Mouse (Mus musculus): ENCODE measurements around the gene Fgfr2.
A peak's percentile ranks its signal among the peaks of the same experiment; 100 is the strongest.

Fgfr2 gene

GRCm38 (mm10) chr7:130937266-130937841 is 2185.8 kb downstream of the Fgfr2 start:
- no peak for DNase-seq

GRCm38 (mm10) chr7:130936472-130936951 is 2186.6 kb downstream of the Fgfr2 start:
- DNase-seq: no peak

DNA sequence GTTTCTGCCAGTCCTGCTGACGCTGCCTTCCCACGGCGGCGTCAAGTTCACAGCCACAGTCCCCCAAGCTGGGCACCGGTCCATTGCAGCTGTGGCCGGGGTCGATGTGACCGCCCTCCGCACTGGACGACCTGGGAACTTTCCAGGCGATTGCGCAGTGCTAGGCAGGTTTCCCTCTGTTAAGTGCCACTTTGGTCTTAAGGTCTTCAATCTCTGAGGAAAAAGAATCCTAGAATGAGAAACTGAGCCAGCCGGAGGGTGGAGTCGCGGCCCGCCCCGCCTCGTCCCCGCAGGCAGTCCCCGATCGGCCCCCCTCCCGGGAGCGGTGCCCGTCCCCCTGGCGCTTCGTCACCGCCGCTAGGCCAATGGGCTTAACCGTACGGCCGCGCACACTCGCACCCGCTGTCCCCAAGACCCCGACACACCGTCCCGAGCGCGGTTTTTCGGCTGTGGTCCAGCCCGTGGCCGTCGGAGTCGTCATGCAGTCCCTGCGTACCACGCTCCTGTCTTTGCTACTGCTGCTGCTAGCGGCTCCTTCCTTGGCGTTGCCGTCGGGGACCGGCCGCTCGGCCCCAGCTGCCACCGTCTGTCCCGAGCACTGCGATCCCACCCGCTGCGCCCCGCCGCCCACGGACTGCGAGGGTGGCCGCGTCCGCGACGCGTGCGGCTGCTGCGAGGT is 2187.2 kb downstream of the Fgfr2 start, which contains the start of gene Htra1:
Gene Htra1 (plus strand): TSS at position 319 of the 679 bp plus-strand sequence.
- DNase-seq: peak; percentile 27

- no peak for DNase-seq
These were observed 2187.7 kb downstream of the Fgfr2 start for GRCm38 (mm10) chr7:130935421-130935792.

DNA sequence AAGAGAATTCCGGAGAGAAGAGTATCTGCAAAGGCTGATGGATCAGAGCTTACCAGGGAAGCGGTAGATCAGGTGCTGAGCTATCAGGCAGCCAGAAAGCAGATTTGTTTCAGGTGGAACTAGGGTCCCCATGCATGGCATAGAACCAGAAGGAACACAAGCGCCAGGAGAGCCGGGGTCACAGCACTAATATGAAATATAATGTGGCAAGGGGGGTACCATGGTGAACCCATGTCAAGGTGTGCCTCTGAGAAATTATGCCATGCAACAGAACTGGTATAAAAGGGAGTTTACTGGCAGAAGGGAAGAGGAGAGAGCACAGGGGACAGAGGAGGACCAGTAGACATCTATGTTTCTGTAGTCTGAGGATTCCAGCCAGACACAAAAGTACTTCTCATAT is 2188.5 kb downstream of the Fgfr2 start:
- no peak for DNase-seq

GRCm38 (mm10) chr7:130932921-130933320 is 2190.2 kb downstream of the Fgfr2 start:
- DNase-seq: no peak

- no peak for DNase-seq
These were observed 2192.7 kb downstream of the Fgfr2 start for GRCm38 (mm10) chr7:130930401-130930800.

DNA sequence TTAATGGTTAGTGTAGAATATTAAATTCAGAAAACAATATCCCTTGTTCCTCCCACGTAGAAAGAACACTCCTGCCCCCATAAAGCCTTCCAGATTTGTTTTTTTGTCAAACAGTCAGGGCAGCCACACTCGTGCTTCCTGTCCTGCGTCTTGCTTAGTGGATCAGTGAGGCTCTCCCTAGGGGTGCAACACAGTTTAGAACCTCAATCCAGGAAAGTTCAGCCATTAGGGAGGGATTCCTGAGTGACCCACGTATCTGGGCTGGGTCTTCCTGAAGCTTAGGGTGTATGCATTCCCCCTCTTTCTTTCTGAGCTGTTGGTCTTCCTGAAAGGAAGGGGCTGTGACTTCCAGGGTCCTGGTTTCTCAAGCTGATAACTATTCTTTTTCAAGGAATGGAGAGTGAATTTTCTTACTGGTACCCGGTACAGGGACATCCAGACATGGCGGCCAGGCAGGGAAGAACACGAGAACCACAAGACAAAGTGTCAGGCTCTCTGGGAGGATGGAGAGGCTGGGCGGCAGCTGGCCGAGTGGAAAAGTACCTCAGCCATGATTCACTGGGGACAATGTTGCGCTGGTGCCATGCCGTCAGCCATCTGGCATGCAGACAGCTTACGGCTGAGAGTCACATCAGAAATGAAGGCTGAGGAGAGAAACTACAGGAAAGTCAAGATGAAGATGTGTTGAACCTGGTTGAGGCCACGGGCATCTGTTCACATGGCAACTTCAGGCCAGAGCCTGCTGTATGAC is 2200.0 kb downstream of the Fgfr2 start:
- DNase-seq: no peak

DNA sequence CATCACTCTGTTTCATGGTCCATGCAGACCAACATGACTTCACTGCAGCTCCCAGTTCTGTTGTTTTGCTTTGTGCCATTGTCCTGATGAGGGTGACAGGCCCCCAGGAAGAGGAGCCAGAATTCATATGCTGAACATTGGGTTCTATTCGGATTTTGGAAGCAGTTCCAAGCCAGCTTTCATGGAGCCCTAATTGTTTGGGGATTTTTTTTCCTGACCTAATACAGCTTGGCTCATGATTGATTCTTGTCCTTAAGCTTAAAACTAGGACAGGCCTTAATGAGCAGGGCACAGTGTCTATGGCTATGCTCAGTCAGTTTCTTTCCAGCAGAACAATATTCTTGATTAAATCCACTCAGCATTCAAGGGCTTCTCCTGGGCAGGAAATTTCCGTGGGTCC is 2204.9 kb downstream of the Fgfr2 start:
- DNase-seq: no peak

DNA sequence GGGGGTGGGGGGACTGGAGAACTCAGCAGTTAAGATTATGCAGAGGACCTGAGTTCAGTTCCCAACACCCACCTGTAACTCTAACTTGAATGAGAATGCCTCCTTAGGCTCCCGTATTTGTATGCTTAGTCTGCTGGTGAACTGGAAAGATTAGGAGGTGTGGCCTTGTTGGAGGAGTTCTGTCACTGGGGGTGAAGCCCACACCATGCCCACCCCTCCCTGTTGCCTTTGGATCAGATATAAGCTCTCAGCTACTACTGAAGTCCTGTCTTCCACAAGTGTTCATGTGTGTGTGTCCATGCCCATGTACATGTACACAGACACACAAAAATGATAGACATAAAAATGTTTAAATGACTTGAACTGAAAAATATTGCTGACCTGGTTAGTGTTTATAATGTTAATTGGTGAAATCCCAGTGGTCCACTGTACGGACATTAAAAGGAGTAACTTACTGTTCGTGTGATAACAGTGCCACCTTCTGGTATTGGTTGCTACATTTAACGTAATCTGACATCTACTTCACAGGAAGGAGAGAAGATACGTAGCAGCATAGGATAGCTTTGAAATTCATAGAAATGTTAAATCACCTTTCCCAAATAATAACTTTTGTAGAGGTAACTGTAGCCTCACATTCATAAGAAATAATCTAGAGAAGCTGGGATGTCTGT is 2208.3 kb downstream of the Fgfr2 start:
- no peak for DNase-seq

GRCm38 (mm10) chr7:130910841-130911240 is 2212.3 kb downstream of the Fgfr2 start:
- DNase-seq: no peak

- DNase-seq: no peak
These were observed 2218.4 kb downstream of the Fgfr2 start for GRCm38 (mm10) chr7:130904571-130905365.

DNA sequence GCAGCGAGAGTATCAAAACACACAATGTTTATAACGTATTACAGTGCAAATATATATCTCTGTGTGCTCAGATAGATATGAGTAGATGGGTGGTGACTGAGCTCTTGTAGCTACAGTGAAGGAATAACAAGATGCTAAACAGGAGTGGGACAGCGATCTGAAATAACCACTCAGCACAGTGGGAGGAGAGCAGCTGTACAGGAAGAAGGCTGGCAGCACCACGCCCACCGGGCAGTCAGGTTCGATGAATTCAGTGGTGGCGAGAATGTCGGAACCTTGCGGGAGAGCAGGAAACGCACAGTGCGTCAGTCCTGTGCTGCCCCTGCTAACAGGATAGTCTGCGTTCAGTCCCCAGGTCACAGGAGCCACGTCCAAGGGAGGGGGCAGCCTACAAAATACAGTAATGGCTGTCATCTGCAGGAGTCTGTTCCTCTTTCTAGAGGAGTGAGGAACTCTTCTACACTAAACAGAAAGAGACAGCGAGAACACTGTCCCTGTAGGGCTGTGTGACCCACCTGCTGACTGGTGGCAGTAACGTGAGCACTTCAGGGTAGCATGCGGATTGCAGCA is 2219.6 kb downstream of the Fgfr2 start:
- DNase-seq: no peak

GRCm38 (mm10) chr7:130902929-130903328 is 2220.2 kb downstream of the Fgfr2 start:
- no peak for DNase-seq

- no peak for DNase-seq
These were observed 2222.8 kb downstream of the Fgfr2 start for GRCm38 (mm10) chr7:130900233-130900848.

DNA sequence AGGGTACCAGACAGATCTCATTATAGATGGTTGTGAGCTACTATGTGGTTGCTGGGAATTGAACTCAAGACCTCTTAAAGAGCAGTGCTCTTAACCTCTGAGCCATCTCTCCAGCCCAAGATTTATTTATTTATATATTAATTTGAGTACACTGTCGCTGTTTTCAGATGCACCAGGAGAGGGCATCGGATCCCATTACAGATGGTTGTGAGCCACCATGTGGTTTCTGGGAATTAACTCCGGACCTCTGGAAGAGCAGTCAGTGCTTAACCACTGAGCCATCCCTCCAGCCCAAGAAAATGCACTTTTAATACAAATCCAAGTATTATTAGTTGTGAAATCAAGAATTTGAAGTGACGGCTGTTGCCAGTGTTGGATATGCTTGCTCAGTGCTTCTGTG is 2224.8 kb downstream of the Fgfr2 start:
- no peak for DNase-seq

DNA sequence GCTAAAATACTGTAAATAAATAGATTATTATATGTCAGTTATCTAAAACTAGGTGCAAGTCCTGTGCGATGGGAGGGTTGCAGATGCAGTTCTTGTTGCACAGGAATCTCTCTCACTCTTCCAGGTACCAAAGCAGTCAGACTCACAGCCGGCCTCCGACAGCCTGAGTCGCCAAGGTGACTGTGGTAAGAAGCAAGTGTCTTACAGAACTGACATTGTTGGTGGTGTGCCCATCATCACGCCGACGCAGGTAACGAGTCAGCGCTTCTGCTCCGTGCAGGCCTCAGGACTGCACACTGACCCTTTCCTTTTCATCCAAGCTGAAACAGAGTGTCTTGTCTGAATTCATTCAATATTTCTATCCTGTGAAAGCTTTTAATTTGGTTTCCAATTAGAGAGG is 2225.9 kb downstream of the Fgfr2 start:
- DNase-seq: no peak

DNA sequence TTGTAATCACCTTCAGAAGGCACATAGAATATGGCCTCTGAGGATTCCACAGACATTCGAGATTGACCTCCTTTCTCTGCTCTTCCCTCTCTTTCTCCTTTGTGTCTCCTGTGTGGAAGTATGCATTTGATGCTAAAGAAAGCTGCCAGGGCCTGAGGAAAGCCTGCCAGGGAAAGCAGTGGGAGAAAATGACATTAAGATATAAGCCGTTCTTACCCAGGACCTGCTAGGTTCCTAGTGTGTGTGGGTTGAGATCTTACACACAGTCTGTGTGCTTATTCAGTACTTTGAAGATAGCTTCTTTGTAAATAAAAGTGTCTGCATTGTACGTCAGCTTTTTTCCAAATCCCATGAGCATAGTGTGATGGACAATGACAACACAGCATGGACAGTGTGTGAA is 2227.1 kb downstream of the Fgfr2 start:
- no peak for DNase-seq

- no peak for DNase-seq
These were observed 2227.6 kb downstream of the Fgfr2 start for GRCm38 (mm10) chr7:130895618-130895945.

DNA sequence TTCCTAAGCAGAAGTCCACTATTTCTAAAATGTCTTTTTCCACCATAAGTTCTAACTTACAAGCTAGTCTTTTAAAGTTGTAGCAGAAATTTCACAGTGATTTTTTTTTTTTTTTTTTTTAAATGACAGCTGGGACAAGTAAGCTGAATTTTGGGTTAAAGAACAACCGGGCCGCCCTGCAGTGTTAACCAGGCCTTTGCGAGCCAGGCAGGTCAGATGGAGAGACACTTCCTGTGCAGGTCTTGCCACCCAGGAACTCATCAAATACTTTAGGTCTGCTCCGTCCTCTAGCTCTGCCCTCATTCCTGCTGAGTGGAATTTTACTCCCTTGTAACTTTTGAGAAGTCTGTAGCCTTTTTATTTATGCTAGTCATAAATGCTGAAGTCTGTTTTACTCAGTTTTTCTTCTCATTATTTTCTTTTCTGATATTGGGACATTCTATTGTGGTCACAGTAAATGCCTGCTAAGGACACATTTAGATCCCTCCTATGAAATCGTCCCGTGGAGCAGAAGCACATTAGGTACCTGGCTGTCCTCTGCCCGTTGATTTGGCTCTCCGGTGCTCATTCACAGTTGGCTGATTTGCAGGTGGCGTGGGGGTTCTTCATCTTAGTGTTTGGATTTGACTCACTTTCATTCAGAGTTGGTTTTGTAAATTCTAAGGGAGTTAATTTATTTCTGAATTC is 2228.1 kb downstream of the Fgfr2 start:
- no peak for DNase-seq

DNA sequence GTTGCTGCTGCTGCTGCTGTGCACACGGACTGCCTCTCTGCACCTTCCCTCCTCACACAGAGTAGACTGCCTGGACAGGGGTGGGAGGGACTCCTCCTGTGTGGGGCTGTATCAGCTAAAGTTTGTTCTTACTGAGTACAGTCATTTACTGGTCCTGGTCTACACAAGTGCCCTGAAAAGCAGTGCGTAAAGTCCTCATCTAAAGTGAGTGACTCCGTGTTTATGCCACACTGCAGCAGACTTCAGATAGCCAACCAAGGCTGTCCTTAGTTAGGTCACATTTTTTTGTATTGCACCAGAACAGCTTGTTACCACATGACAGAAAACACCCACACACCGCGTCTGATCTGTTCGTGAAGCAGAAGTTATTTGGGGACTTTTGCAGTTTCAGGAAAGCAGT is 2230.2 kb downstream of the Fgfr2 start:
- DNase-seq: no peak
